Mouse (Mus musculus) liver, postnatal 0 days (tissue): Measurements from ENCODE around the gene Pop7. TPM values are rescaled to one million over a fixed set of nuclear protein-coding genes. Genes with fewer than 3 reads are reported as not detected.

Source experiments
- ATAC-seq: fragments of 200-750 bp; cut with Nextera tagmentation; 2 replicates; pipeline ENCODE4 v1.8.0; 2017; ENCODE audit warnings: mild to moderate bottlenecking, moderate library complexity
- DNase-seq: peaks from one replicate; pipeline ENCODE4 v3.0.0-alpha.2; 2016
- H3K27ac ChIP-seq: fragments of 300-500 bp; sonication (generic); 2 replicates; pipeline ENCODE4 v1.5.1; 2014; ENCODE audit warnings: antibody characterized with exemption, moderate library complexity, mild to moderate bottlenecking, low read depth
- H3K27me3 ChIP-seq: fragments of 300-500 bp; sonication (generic); 2 replicates; pipeline ENCODE4 v1.6.1; 2014; ENCODE audit warnings: low read length, control low read depth, mixed read lengths; ENCODE audit not compliant: insufficient read depth
- H3K36me3 ChIP-seq: fragments of 300-500 bp; sonication (generic); replicated peaks from 2 replicates; pipeline ENCODE4 v1.6.1; 2014; ENCODE audit warnings: mild to moderate bottlenecking, control low read depth, low read length, moderate library complexity, mixed read lengths; ENCODE audit not compliant: insufficient read depth
- H3K4me1 ChIP-seq: fragments of 300-500 bp; sonication (generic); 2 replicates; pipeline ENCODE4 v1.6.1; 2014; ENCODE audit warnings: antibody characterized with exemption, mild to moderate bottlenecking, control low read depth; ENCODE audit not compliant: insufficient read depth
- H3K4me2 ChIP-seq: fragments of 300-500 bp; sonication (generic); 2 replicates; pipeline ENCODE4 v1.6.1; 2014; ENCODE audit warnings: low read depth, mild to moderate bottlenecking, low read length, moderate library complexity, mixed read lengths
- H3K4me3 ChIP-seq: fragments of 300-500 bp; sonication (generic); 2 replicates; pipeline ENCODE4 v1.5.1; 2014; ENCODE audit warnings: low read depth, low read length
- H3K9ac ChIP-seq: fragments of 300-500 bp; sonication (generic); replicated peaks from 2 replicates; pipeline ENCODE4 v1.6.1; 2014; ENCODE audit warnings: mild to moderate bottlenecking, moderate library complexity
- H3K9me3 ChIP-seq: fragments of 300-500 bp; sonication (generic); 2 replicates; pipeline ENCODE4 v1.6.1; 2016; ENCODE audit warnings: mild to moderate bottlenecking, control low read depth, low read length, mixed read lengths
- CTCF ChIP-seq: sonication (generic); IDR thresholded peaks from 2 replicates; pipeline ENCODE4 v1.5.1; 2016; ENCODE audit warnings: antibody characterized with exemption, low read depth
- EP300 ChIP-seq: IDR thresholded peaks from 2 replicates; pipeline ENCODE4 v1.6.1; 2016; ENCODE audit warnings: antibody characterized with exemption, low read depth, mild to moderate bottlenecking
- WGBS: fragments of 180-500 bp; shearing (Covaris S2); extraction: QIAGEN DNeasy Blood & Tissue Kit; methylation state at CpG from one replicate; pipeline ENCODE4 v1.1.7; 2014; ENCODE audit not compliant: insufficient replicate concordance; 5-methylcytosine and 5-hydroxymethylcytosine counted together
- polyA plus RNA-seq: library from polyadenylated mRNA; unstranded; fragments of >200 nt; fragmentation: Nextera tagmentation; extraction: Ambion mirVana; gene quantifications from 2 replicates; pipeline ENCODE4 v1.2.1, GENCODE M21; 2015

Gene Pop7
- polyA plus RNA-seq, 1 experiment from 2014 or later: 27.7 TPM

GRCm38 (mm10) chr5:137529221-137529995 lies 27.1 kb upstream of the Pop7 start:
- ATAC-seq (no peak), DNase-seq (no peak)
- no peak overlapping the region for H3K27ac ChIP-seq
- no peaks in the 10 kb centered on the region for H3K9me3 ChIP-seq
- no peak overlapping the region for H3K9ac ChIP-seq
- TF ChIP-seq EP300 (no peak), CTCF (no peak)
- H3K4me2 ChIP-seq: no peak overlapping the region
- 78% methylated on average over 15 of the region's 15 CpGs for WGBS
- no peak overlapping the region for H3K4me3 ChIP-seq
- peaks cover 16% of the 10 kb centered on the region for H3K4me1 ChIP-seq
- peaks cover 59% of the 10 kb centered on the region for H3K36me3 ChIP-seq
- H3K27me3 ChIP-seq: no peaks in the 10 kb centered on the region

DNA sequence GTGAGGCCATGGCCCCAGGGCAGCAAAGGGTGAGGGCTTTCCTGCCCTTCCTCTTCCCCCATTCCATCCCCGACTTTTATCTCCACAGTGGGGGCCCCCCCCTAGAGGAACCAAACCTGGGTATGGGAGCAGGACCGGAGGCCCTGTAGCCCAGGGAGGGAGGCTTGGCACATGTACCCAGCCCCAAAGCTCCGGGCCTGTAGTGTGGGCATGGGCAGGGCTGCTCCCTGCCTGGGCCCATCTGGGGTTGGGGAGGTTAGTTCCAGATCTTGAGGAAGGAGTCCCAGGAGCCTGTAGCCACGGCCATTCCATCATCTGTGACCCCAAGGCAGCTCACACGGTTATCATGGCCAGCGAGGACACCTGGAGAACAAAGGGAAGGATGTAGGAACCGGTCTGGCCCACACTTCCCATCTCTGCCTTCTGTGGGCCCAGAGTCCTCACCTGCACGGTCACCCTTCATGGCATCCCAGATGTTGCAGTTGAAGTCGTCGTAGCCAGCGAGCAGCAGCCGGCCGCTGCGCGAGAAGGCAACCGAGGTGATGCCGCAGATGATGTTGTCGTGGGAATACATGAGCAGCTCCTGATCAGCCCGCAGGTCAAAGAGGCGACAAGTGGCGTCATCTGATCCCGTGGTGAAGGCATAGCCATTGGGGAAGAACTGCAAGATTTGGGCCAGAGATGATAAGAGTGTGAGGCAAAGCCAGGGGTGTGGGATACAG lies 26.1 kb upstream of the Pop7 start:
- Histone ChIP-seq H3K4me1 (peaks cover 16% of the 10 kb centered on the region), H3K36me3 (peaks cover 69% of the 10 kb centered on the region), H3K9ac (no peak overlapping the region), H3K27ac (no peak overlapping the region), H3K4me2 (no peak overlapping the region), H3K4me3 (no peak overlapping the region), H3K27me3 (no peaks in the 10 kb centered on the region), H3K9me3 (no peaks in the 10 kb centered on the region)
- no peak for ATAC-seq
- TF ChIP-seq EP300 (no peak), CTCF (no peak)
- DNase-seq: no peak
- 79% methylated on average over 22 of the region's 22 CpGs for WGBS

GRCm38 (mm10) chr5:137527413-137527812 lies 25.1 kb upstream of the Pop7 start:
- H3K27ac ChIP-seq: no peak overlapping the region
- no peak overlapping the region for H3K4me3 ChIP-seq
- peaks cover 78% of the 10 kb centered on the region for H3K36me3 ChIP-seq

GRCm38 (mm10) chr5:137526192-137526936 lies 24.0 kb upstream of the Pop7 start:
- Histone ChIP-seq H3K4me3 (no peak overlapping the region), H3K36me3 (peaks cover 89% of the 10 kb centered on the region), H3K9ac (no peak overlapping the region), H3K27me3 (no peaks in the 10 kb centered on the region), H3K9me3 (no peaks in the 10 kb centered on the region), H3K27ac (peak overlapping the region; percentile 12; the same call in 1 of the 2 replicates), H3K4me1 (peaks cover 16% of the 10 kb centered on the region), H3K4me2 (no peak overlapping the region)
- TF ChIP-seq EP300 (no peak), CTCF (peak; percentile 34)
- ATAC-seq (peak; percentile 56), DNase-seq (peak; percentile 76)
- 44% methylated on average over 16 of the region's 16 CpGs for WGBS

More at GRCm38 (mm10) chr5:137527413-137527812, 25.1 kb upstream of the Pop7 start:
- TF ChIP-seq EP300 (no peak), CTCF (no peak)
- H3K4me2 ChIP-seq: no peak overlapping the region
- H3K27me3 ChIP-seq: no peaks in the 10 kb centered on the region
- DNase-seq (no peak), ATAC-seq (no peak)
- 57% methylated on average over 1 of the region's 1 CpGs for WGBS
- no peaks in the 10 kb centered on the region for H3K9me3 ChIP-seq
- peaks cover 16% of the 10 kb centered on the region for H3K4me1 ChIP-seq
- no peak overlapping the region for H3K9ac ChIP-seq

GRCm38 (mm10) chr5:137525511-137525910 lies 23.2 kb upstream of the Pop7 start:
- ATAC-seq (no peak), DNase-seq (no peak)
- Histone ChIP-seq H3K9me3 (no peaks in the 10 kb centered on the region), H3K4me1 (peaks cover 10% of the 10 kb centered on the region), H3K4me3 (no peak overlapping the region), H3K27ac (no peak overlapping the region), H3K9ac (no peak overlapping the region), H3K27me3 (no peaks in the 10 kb centered on the region), H3K4me2 (no peak overlapping the region), H3K36me3 (peaks cover 97% of the 10 kb centered on the region)
- TF ChIP-seq EP300 (no peak), CTCF (no peak)
- WGBS: 79% methylated on average over 16 of the region's 16 CpGs

DNA sequence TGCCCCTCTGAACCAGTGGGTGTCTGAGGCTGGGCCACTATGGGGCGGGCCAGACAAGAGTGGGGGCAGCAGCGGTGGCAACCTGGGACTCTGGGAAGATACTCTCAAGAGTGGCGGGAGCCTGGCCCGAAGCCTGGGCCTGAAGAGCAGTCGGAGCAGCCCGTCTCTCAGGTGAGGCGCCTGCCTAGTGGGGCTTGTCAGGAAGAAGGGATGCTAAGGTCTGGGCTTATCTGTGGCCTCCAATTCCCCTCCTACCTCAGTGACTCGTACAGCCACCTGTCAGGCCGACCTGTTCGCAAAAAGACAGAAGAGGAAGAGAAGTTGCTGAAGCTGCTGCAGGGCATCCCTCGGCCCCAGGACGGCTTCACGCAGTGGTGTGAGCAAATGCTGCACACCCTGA lies 22.4 kb upstream of the Pop7 start:
- H3K4me3 ChIP-seq: no peak overlapping the region

More for the DNA sequence above, 22.4 kb upstream of the Pop7 start:
- H3K4me1 ChIP-seq: peaks cover 4% of the 10 kb centered on the region; the same call in 1 of the 2 replicates
- ATAC-seq: no peak
- H3K36me3 ChIP-seq: peaks cover 98% of the 10 kb centered on the region
- no peaks in the 10 kb centered on the region for H3K9me3 ChIP-seq
- DNase-seq: no peak
- no peak overlapping the region for H3K27ac ChIP-seq
- no peak overlapping the region for H3K4me2 ChIP-seq
- H3K27me3 ChIP-seq: no peaks in the 10 kb centered on the region
- 87% methylated on average over 13 of the region's 13 CpGs for WGBS
- no peak overlapping the region for H3K9ac ChIP-seq
- no peak for TF ChIP-seq EP300
- no peak for TF ChIP-seq CTCF
